Mouse (Mus musculus) brain, embryonic 14.5 days (tissue): ENCODE results near the gene Hmmr.

Experiments used
- CTCF ChIP-seq: fragments of 200-500 bp; IDR thresholded peaks from 2 replicates; pipeline ENCODE4 v1.5.1; 2012; ENCODE audit warnings: inconsistent platforms, mild to moderate bottlenecking, moderate library complexity, borderline replicate concordance; ENCODE audit not compliant: insufficient read depth, insufficient read length; ENCODE audit errors: extremely low read depth
- POLR2A ChIP-seq: fragments of 200-500 bp; IDR thresholded peaks from 2 replicates; pipeline ENCODE4 v1.6.1; 2012; ENCODE audit warnings: mild to moderate bottlenecking, inconsistent platforms, borderline replicate concordance; ENCODE audit not compliant: poor library complexity, insufficient read depth, insufficient read length, severe bottlenecking; ENCODE audit errors: extremely low read depth

DNA sequence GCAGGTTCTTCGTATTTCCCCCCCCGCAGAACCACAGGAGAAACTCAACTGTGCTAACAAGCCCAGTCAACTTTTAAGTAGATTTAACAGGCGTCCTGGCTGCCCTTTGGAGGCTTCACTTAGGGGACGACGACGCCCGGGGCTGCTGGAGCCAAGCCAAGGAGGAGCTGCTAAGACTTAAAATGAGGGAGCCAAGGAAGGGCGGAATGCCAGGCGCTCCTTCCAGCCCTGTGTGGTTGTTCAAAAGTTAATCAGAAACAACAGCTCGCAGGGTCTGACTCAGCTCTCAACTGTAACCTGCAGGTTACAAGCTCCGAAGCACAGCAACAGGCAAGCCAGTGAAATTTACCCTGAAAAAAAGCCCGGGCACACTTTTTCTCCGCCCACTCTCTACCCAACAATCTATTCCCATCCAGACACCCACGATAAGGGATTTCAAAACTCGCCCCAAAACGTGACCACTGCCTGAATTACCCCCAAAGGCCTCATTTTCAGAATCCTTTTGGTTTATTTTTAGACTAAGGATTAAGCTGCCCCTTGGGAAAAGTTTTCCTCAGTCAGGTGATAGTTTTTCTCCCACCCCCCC is 39.8 kb downstream of the Hmmr start:
- no peak for TF ChIP-seq POLR2A
- no peak for TF ChIP-seq CTCF
